Mouse (Mus musculus): ENCODE data around the gene Selenon.
A peak's percentile ranks its signal among the peaks of the same experiment; 100 is the strongest.

Gene Selenon

GRCm38 (mm10) chr4:134577281-134577680 is 25.3 kb upstream of the Selenon start:
- DNase-seq: no peak

GRCm38 (mm10) chr4:134575486-134575885 is 23.5 kb upstream of the Selenon start:
- no peak for DNase-seq

- no peak for DNase-seq
Measured at GRCm38 (mm10) chr4:134572449-134573300, 20.7 kb upstream of the Selenon start.

GRCm38 (mm10) chr4:134570704-134571451 is 18.9 kb upstream of the Selenon start:
- no peak for DNase-seq

GRCm38 (mm10) chr4:134569831-134570230 is 17.9 kb upstream of the Selenon start:
- DNase-seq: no peak

- DNase-seq: peak; percentile 24
Measured at GRCm38 (mm10) chr4:134569205-134569604, 17.2 kb upstream of the Selenon start.

- no peak for DNase-seq
Measured at GRCm38 (mm10) chr4:134567377-134568226, 15.6 kb upstream of the Selenon start.

GRCm38 (mm10) chr4:134564093-134564492 is 12.1 kb upstream of the Selenon start:
- DNase-seq: no peak

- DNase-seq: no peak
Measured at GRCm38 (mm10) chr4:134563624-134564023, 11.7 kb upstream of the Selenon start.

GRCm38 (mm10) chr4:134562014-134562413 is 10.0 kb upstream of the Selenon start:
- DNase-seq: no peak

- no peak for DNase-seq
Measured at GRCm38 (mm10) chr4:134560699-134561098, 8.7 kb upstream of the Selenon start.

GRCm38 (mm10) chr4:134559154-134559553 is 7.2 kb upstream of the Selenon start:
- DNase-seq: no peak

- peak; percentile 66 for DNase-seq
Measured at GRCm38 (mm10) chr4:134558570-134559113, 6.7 kb upstream of the Selenon start.

- no peak for DNase-seq
Measured at GRCm38 (mm10) chr4:134557626-134558249, 5.8 kb upstream of the Selenon start.

GRCm38 (mm10) chr4:134555956-134556580 is 4.1 kb upstream of the Selenon start:
- DNase-seq: peak; percentile 28

- no peak for DNase-seq
Measured at GRCm38 (mm10) chr4:134553631-134554030, 1.7 kb upstream of the Selenon start.

GRCm38 (mm10) chr4:134549899-134550298 is 2.1 kb downstream of the Selenon start:
- DNase-seq: no peak

GRCm38 (mm10) chr4:134548169-134548938 is 3.6 kb downstream of the Selenon start:
- no peak for DNase-seq

- DNase-seq: no peak
Measured at GRCm38 (mm10) chr4:134546814-134547705, 4.9 kb downstream of the Selenon start.

GRCm38 (mm10) chr4:134543261-134543660 is 8.7 kb downstream of the Selenon start:
- peak; percentile 93 for DNase-seq
